Mouse (Mus musculus) intestine, embryonic 15.5 days (tissue): ENCODE data around the gene Krt18. TPM values are rescaled to one million over a fixed set of nuclear protein-coding genes. Genes with fewer than 3 reads are reported as not detected.

Source experiments
- ATAC-seq: fragments of 200-750 bp; cut with Nextera tagmentation; 2 replicates; pipeline ENCODE4 v1.8.0; 2017; ENCODE audit warnings: moderate TSS enrichment, moderate library complexity
- H3K27ac ChIP-seq: fragments of 300-500 bp; sonication (generic); 2 replicates; pipeline ENCODE4 v1.5.1; 2015; ENCODE audit warnings: mild to moderate bottlenecking, inconsistent platforms
- H3K27me3 ChIP-seq: fragments of 300-500 bp; sonication (generic); replicated peaks from 2 replicates; pipeline ENCODE4 v1.6.1; 2015; ENCODE audit warnings: inconsistent platforms
- H3K36me3 ChIP-seq: fragments of 300-500 bp; sonication (generic); 2 replicates; pipeline ENCODE4 v1.6.1; 2015; ENCODE audit warnings: inconsistent platforms
- H3K4me1 ChIP-seq: fragments of 300-500 bp; sonication (generic); replicated peaks from 2 replicates; pipeline ENCODE4 v1.6.1; 2015; ENCODE audit warnings: inconsistent platforms
- H3K4me2 ChIP-seq: fragments of 300-500 bp; sonication (generic); replicated peaks from 2 replicates; pipeline ENCODE4 v1.6.1; 2015; ENCODE audit warnings: mild to moderate bottlenecking, inconsistent platforms
- H3K4me3 ChIP-seq: fragments of 300-500 bp; sonication (generic); replicated peaks from 2 replicates; pipeline ENCODE4 v1.5.1; 2015; ENCODE audit warnings: inconsistent platforms
- H3K9ac ChIP-seq: fragments of 300-500 bp; sonication (generic); 2 replicates; pipeline ENCODE4 v1.6.1; 2015; ENCODE audit warnings: inconsistent platforms
- H3K9me3 ChIP-seq: fragments of 300-500 bp; sonication (generic); 2 replicates; pipeline ENCODE4 v1.6.1; 2016; ENCODE audit warnings: inconsistent platforms
- WGBS: fragments of 180-500 bp; shearing (Covaris S2); methylation state at CpG from one replicate; pipeline ENCODE4 v1.1.7; 2015; 5-methylcytosine and 5-hydroxymethylcytosine counted together
- polyA plus RNA-seq: library from polyadenylated mRNA; unstranded; fragments of >200 nt; fragmentation: Nextera tagmentation; extraction: Ambion mirVana; gene quantifications from 2 replicates; pipeline ENCODE4 v1.2.1, GENCODE M21; 2015

Gene Krt18
- polyA plus RNA-seq, 1 experiment from 2014 or later = 263 TPM

DNA sequence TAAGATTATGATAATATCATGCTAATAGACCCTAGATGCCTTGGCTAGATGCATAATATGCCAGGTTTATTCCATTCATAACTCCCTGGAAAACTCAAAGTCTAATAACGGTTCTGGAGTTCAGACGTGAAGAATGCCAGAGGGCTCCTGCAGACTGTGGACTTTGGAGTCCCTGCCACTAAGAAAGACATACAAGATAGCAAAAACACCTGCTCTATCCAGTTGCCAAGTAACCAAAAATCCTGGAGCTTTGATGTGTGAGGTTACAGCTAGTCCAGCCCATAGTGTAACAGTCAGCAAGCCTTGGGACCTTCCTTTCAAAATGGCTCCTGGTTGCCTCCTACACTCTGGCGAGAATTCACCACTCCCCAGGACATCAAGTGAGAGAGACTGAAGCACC lies 16.8 kb downstream of the Krt18 start:
- H3K9me3 ChIP-seq = no peaks in the 10 kb centered on the region
- no peaks in the 10 kb centered on the region for H3K4me1 ChIP-seq
- no peak overlapping the region for H3K4me2 ChIP-seq
- H3K9ac ChIP-seq = no peak overlapping the region
- no peaks in the 10 kb centered on the region for H3K36me3 ChIP-seq
- no peaks in the 10 kb centered on the region for H3K27me3 ChIP-seq
- WGBS = 64% methylated on average over 3 of the region's 3 CpGs
- no peak overlapping the region for H3K4me3 ChIP-seq
- ATAC-seq = peak; percentile 58
- H3K27ac ChIP-seq = no peak overlapping the region

DNA sequence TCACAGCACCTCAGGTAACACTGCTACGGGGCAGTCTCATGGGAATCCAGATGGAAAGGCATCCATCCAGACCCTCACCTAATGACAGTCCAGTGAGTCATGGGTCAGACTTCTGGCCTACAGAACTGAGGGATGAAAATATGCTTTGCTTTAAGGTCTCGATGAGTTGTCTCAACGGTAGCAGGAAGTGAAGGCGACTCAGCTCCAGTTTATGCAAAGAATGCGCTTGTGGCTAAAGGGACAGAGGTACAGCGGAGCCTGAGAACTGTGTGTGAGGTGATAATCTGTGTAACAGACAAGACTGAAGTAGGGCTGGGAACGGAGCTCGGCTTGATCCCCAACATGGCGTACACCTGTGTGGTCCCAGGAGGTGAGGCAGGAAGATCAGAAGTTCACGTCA lies 17.7 kb downstream of the Krt18 start:
- H3K9ac ChIP-seq = no peak overlapping the region
- ATAC-seq = no peak
- H3K9me3 ChIP-seq = no peaks in the 10 kb centered on the region
- no peaks in the 10 kb centered on the region for H3K36me3 ChIP-seq
- H3K27ac ChIP-seq = no peak overlapping the region
- no peaks in the 10 kb centered on the region for H3K27me3 ChIP-seq
- 88% methylated on average over 10 of the region's 10 CpGs for WGBS
- H3K4me1 ChIP-seq = no peaks in the 10 kb centered on the region
- H3K4me2 ChIP-seq = no peak overlapping the region
- H3K4me3 ChIP-seq = no peak overlapping the region

DNA sequence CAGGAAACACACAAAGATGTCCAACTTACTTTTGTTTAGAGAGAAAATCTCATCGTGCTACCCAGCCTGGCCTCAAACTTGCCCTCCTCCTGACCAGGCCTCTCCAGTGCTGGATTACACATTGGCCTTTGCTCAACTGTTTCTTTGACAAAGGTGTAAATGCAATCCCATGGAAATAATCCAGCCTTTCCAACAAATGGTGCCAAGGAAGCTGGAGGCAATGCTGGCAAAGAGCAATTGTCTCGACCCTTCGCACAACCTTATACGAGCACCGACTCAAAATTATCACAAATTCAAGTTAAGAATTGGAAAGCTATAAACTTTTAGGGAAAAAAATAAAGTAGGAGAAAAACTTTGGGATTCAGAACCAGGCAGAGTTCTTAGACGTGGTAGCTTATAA lies 20.0 kb downstream of the Krt18 start:
- 86% methylated on average over 6 of the region's 6 CpGs for WGBS
- no peak for ATAC-seq
- Histone ChIP-seq H3K9me3 (no peaks in the 10 kb centered on the region), H3K36me3 (no peaks in the 10 kb centered on the region), H3K4me3 (no peak overlapping the region), H3K9ac (no peak overlapping the region), H3K4me2 (no peak overlapping the region), H3K27me3 (no peaks in the 10 kb centered on the region), H3K27ac (no peak overlapping the region), H3K4me1 (0 out of 2 replicates have a peak, but pooled peaks cover 4% of the 10 kb centered on the region)

DNA sequence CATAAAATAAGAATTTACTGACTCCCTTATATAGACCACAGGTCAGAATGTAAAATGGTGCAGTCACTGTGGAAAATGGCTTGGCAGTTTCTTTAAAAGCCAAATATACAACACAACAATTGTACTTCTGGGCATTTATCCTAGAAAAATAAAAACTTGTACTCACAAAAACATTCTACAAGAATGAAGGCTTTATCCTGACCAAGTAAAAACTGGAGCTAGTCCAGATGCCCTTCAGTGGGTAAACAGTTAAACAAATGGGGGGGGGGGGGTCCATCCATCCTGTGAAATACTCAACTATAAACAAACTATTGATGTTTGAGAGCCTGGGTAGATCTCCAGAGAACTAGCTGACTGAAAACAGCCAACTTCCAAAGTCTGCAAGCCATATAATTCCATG lies 21.9 kb downstream of the Krt18 start:
- Histone ChIP-seq H3K4me1 (0 out of 2 replicates have a peak, but pooled peaks cover 4% of the 10 kb centered on the region), H3K27me3 (no peaks in the 10 kb centered on the region), H3K27ac (no peak overlapping the region), H3K4me2 (no peak overlapping the region), H3K9me3 (no peaks in the 10 kb centered on the region), H3K9ac (no peak overlapping the region), H3K36me3 (no peaks in the 10 kb centered on the region), H3K4me3 (no peak overlapping the region)
- ATAC-seq = no peak

DNA sequence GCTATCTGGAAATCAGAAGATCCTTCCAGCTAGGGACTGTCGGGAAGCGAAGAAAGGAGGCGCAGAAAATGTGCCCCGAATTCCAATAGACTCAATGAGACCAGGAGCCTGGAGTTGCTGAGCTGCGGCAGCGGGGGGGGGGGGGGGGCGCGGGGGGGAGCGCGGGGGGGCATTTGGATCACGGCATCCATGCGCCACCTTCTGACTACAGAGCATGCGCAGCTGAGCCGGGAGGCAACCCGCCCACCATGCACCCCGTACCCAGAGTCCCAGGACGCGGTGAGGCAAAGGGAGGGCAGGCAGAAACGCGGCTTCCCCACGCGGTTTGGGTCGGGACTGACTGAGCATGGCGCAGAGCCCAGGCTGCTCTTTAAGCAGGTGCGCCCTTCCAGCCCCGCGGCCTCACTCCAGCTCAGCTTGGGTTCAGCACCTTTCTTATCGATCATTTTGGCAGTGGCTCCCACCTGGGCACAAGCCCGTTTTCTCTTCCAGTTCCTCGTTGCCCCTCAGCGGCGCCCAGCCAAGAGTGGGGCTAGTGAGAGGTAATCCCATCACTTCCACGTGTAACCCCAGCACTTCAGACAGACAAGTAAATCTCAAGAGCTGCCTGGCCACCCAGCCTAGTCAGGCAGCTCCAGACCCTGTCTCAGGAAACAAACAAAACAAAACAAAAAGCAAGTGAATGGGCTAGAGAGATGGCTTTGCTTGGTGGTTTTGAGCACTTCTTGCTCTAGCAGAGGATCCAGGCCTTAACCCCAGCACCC lies 24.1 kb downstream of the Krt18 start:
- Histone ChIP-seq H3K36me3 (no peaks in the 10 kb centered on the region), H3K9ac (peak overlapping the region; percentile 57), H3K4me2 (peak overlapping the region; percentile 83), H3K27ac (no peak overlapping the region), H3K27me3 (no peaks in the 10 kb centered on the region), H3K4me3 (peak overlapping the region; percentile 42), H3K9me3 (no peaks in the 10 kb centered on the region), H3K4me1 (0 out of 2 replicates have a peak, but pooled peaks cover 4% of the 10 kb centered on the region)
- ATAC-seq = peak; percentile 84
- under 1% methylated on average over 32 of the region's 33 CpGs for WGBS

DNA sequence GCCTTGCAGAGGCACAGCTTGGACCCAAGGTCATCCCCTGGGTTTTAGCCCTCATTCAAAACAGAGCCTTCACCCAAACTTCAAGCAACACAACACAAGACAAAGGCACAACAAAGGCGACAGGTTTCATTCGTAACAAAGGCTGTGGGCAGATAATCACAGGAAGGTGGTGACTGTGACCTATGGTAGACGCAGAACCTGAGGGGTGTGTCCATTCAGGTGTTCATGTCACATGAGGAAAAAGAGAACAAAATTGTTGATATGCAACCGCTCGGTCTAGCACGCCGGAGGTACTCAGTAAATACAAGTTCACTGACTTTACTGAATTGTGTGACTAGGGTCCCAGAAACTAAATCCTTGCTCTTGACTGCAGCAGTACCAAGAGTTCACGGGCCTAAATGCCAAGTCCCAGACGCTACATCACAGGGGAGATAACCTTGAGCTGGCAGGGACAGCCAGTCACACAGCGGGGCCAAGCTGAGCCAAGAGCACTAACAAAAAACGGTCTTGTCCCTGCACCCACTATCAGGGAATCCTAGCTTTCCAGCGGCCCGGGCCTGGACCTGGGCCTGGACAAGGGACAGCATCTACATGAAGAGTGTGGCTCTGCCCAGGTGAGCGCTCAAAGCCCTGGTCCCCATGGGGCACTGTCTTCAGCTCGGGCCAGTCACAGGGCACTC lies 28.7 kb downstream of the Krt18 start:
- ATAC-seq = no peak
- Histone ChIP-seq H3K27ac (no peak overlapping the region), H3K4me2 (no peak overlapping the region), H3K9me3 (no peaks in the 10 kb centered on the region), H3K9ac (no peak overlapping the region), H3K4me1 (0 out of 2 replicates have a peak, but pooled peaks cover 4% of the 10 kb centered on the region), H3K27me3 (no peaks in the 10 kb centered on the region), H3K4me3 (no peak overlapping the region), H3K36me3 (no peaks in the 10 kb centered on the region)
- WGBS = 86% methylated on average over 15 of the region's 15 CpGs

DNA sequence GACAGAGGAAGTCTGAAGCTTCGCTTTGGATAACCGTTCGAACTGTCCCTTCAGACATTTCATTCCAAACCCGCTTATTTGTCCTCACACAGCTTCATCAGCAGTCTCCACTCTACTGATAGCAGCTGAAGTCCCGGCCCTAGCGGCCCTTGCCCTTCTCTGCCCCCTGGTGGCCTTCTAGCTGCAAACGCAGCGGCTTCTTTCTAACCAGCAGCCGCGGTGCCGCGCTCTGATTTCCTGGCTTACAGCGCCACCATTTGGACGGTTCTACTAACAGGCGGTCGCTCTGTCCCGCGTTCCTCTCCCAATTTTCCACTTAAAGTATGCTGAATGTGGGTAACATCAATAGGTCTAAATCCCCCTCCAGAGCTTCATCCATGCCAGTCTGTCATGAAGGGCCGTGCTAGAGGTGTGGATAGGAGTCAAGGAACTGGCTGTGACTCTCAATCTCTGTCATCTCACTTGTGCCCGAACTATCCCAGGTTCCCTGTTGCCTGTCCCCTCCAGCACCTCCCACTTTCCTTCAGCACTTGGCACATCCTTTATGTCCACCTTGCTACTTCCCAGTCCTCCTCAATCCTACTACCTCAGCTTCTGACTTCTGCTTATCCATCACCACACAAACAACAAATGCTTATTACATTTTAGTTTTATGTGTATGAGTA lies 37.8 kb downstream of the Krt18 start:
- no peaks in the 10 kb centered on the region for H3K36me3 ChIP-seq
- H3K27ac ChIP-seq = no peak overlapping the region
- H3K9ac ChIP-seq = no peak overlapping the region
- no peaks in the 10 kb centered on the region for H3K27me3 ChIP-seq
- H3K4me1 ChIP-seq = peaks cover 18% of the 10 kb centered on the region
- no peak overlapping the region for H3K4me3 ChIP-seq
- no peaks in the 10 kb centered on the region for H3K9me3 ChIP-seq
- H3K4me2 ChIP-seq = no peak overlapping the region
- WGBS = 4% methylated on average over 20 of the region's 20 CpGs
- peak; percentile 87 for ATAC-seq

DNA sequence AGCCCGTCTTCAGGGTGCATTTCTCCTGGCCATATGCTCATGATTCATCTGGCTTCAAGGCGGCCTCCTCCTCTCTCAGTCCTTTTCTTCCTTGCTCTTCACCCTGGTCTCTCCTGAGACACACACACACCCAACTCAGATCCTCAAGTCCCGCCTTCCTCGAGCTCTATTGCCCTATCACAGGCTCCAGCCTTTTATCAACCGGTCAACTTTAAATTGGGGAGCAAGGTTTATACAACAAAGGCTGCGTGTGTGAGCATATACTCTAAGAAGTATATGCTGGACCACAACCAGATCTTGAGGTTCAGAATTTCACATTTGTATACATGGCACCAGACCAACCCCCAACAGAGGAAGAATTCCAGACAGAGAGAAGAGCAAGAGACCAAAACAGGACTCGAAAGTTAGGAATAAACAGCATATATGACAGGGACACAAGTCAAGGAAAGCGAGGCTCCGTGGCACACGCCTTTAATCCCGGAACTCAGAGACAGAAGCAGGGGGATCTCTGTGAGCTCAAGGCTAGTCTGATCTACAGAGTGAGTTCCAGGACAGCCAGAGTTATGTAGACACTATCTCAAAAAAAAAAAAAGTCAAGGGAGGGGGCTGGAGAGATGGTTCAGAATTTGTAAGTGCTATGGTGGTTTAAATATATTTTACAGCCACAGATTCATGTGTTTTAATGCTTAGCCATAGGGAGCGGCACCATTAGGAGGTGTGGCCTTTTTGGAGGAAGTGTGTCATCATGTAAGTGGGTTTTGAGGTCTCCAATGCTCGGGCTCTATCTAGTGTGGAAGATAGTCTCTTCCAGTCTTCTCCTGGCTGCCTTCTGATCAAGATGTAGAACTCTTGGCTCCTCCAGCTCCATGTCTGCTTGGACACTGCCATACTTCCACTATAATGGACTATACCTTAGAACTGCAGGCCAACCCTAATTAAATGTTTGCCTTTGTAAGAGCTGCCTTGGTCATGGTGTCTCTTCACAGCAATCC lies 42.8 kb downstream of the Krt18 start:
- Histone ChIP-seq H3K9ac (no peak overlapping the region), H3K9me3 (no peaks in the 10 kb centered on the region), H3K36me3 (no peaks in the 10 kb centered on the region), H3K4me1 (no peaks in the 10 kb centered on the region), H3K4me2 (no peak overlapping the region), H3K27me3 (no peaks in the 10 kb centered on the region), H3K27ac (no peak overlapping the region), H3K4me3 (no peak overlapping the region)
- no peak for ATAC-seq
- WGBS = 68% methylated on average over 13 of the region's 13 CpGs

DNA sequence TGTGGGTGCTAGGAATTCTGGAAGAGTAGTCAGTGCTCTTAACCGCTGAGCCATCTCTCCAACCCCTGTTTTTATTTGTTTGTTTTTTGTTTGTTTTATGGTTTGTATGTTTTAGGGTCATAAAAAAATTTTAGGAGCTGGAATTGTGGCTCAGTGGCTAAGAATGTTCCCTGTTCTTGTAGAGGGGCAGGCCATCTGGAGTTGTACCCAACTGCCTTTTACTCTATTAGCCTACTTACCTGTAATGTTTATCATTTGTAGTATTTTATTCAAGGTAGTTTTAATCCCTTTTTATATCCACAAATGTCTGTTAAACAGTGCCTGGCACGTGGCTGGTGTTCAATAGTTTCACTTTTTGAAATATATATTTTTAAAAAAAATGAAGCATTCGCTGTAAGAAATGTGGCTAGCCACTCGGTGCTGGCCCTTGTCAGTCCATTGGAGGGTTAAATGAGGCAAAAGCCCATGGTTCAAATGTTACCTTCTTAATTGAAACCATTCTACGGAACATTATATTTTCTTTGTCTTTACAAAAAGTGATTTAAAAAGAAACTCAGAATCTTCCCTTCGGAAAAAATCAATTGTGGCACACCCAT lies 45.1 kb downstream of the Krt18 start:
- Histone ChIP-seq H3K4me3 (peak overlapping the region; percentile 81), H3K36me3 (no peaks in the 10 kb centered on the region), H3K9ac (no peak overlapping the region), H3K4me1 (no peaks in the 10 kb centered on the region), H3K9me3 (no peaks in the 10 kb centered on the region), H3K4me2 (peak overlapping the region; percentile 43), H3K27ac (peak overlapping the region; percentile 58; the same call in 1 of the 2 replicates), H3K27me3 (no peaks in the 10 kb centered on the region)
- ATAC-seq = peak; percentile 37
- 14% methylated on average over 6 of the region's 6 CpGs for WGBS

DNA sequence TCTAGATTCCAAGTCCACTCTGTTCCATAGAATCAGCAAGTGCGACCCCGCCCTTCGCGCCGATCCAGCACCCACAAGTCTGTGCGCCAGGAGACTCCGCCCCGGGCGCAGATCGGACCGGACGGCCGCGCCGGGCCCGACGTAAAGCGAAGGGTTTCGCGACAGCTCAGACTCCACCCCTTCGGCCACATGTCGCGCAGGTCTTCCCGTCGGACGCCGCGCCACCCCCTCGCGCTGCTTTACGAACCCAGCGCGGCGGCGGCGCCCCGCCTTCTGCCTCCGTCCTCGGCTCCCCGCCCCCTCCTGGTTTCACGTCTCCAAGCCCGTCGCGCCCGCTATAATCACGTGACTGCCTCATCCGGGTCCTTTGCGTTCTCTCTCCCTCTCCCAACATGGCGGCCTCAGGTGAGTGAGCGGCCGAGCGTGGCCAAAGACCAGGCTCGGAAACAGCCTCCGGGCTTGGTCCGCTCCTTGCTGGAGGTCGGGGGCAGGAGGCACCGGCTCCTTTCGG lies 45.6 kb downstream of the Krt18 start, which contains the start of gene Eif4b:
TSS of gene Eif4b (plus strand) at position 215 of the 511 bp plus-strand sequence.
- Histone ChIP-seq H3K9me3 (no peaks in the 10 kb centered on the region), H3K9ac (peak within 1 kb of the TSS; percentile 92), H3K27ac (peak within 1 kb of the TSS; percentile 94), H3K4me2 (peak within 1 kb of the TSS; percentile 61), H3K36me3 (no peaks in the 10 kb centered on the region), H3K27me3 (no peaks in the 10 kb centered on the region), H3K4me1 (no peaks in the 10 kb centered on the region), H3K4me3 (peak within 1 kb of the TSS; percentile 81)
- peak; percentile 94 for ATAC-seq
- WGBS = under 1% methylated on average over 58 of the region's 58 CpGs

DNA sequence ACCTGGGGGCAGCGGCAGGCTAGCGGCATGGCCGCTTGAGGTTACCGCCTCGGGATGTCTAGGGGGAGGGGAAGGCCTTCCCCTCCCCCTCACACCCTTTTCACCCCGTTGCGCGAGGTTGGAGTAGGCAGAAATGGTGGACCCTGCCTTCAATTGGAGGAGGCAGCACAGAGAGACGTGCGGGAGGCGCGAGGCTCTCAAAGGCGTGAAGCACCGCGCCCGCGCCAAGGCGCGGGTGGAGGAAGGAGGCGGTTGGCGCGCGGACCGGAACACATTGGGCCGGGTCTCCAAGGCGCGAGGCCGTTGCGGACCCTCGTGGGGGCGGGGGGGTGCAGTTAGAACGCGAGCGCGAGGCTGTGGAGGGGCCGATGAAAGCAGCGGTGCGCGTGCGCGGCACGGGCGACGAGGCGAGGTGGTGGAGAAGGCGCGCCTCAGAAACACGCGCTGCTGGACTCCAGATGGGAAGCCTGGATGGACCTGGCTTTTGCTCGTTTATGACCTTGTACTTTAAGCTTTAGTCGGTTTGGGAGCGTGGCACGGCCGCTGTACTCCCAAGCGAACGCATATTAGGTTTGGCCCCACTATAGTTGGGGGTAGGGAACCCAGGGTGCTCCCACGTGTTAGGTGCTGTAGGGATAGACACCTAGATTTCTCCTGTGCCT lies 46.2 kb downstream of the Krt18 start:
- Histone ChIP-seq H3K4me3 (peak overlapping the region; percentile 81), H3K4me1 (no peaks in the 10 kb centered on the region), H3K36me3 (no peaks in the 10 kb centered on the region), H3K4me2 (peak overlapping the region; percentile 61), H3K9ac (peak overlapping the region; percentile 92), H3K27me3 (no peaks in the 10 kb centered on the region), H3K27ac (peak overlapping the region; percentile 94), H3K9me3 (no peaks in the 10 kb centered on the region)
- peak; percentile 64 for ATAC-seq
- under 1% methylated on average over 57 of the region's 57 CpGs for WGBS
